Comparison of ENCODE assay signal across 9 mouse cellular contexts in the genomic region with DNA sequence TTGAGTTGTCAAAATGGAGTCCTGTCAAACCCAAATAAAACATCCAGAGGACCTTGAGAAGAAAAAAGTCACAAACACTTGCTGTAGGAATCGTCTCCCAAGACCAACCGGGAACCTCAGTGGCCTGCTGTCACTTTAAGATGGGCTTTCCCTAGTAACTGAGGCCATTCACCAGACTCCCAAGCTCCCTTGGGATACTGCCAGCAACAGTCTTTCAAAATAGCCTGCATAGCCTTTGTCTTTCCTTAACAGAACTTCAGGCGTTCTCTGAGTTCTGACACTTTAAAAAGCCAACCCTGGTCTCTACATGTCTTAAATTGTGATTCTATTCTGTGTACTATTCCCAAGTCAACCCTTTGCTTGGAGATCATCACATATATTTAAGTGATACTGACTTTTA.
DNase-seq lines count a peak whose midpoint lies in the region; ATAC-seq and TF ChIP-seq lines count a peak whose summit lies in the region.
"Had no signal": no experiment of that assay in that cellular context is flagged by ENCODE, and none has a peak within 500 bp of the region (broad histone marks: within the 10 kb centered on the region; RNA-seq: fewer than 3 reads in every experiment).

No protein-coding gene starts in this region.

- no peaks in the 10 kb centered on the region for H3K36me3 ChIP-seq in heart, postnatal 0 days (replicated peaks; ENCODE audit: control insufficient read depth, insufficient read depth, low read length)

- TF ChIP-seq CTCF in heart, postnatal 0 days (IDR thresholded peaks at IDR 0.05; ENCODE audit: low read depth): no peak

- peak; percentile 46 for ATAC-seq in heart, postnatal 0 days (ENCODE audit: insufficient read depth, low read depth)
- ATAC-seq in erythroblast, adult 5-6 weeks (replicated peaks; ENCODE audit: low FRiP score, poor library complexity, severe bottlenecking): no peak

- H3K27me3 ChIP-seq in heart, postnatal 0 days (ENCODE audit: control insufficient read depth, insufficient read depth, low read length): no peaks in the 10 kb centered on the region
- H3K27me3 ChIP-seq: megakaryocyte, embryonic 14.5 days had no signal

- 8% methylated on average over 3 of the region's 3 CpGs for WGBS in heart, postnatal 0 days

- H3K27ac ChIP-seq in heart, postnatal 0 days (ENCODE audit: low read depth): peak overlapping the region; percentile 73

- peak; percentile 25; the same call in 1 of the 2 replicates for TF ChIP-seq EP300 in heart, postnatal 0 days (IDR thresholded peaks at IDR 0.05; ENCODE audit: low read depth)

- peak; percentile 74 for DNase-seq in heart, adult 18-20 months
- DNase-seq in heart, postnatal 25 days (ENCODE audit: low spot score): no peak
- peak; percentile 21 for DNase-seq in ovary, postnatal 14 days (ENCODE audit: low spot score)
- DNase-seq in ovary, postnatal 36 days (ENCODE audit: low spot score): no peak
- peak; percentile 82 for DNase-seq in heart, postnatal 0 days (ENCODE audit: low spot score)
- peak; percentile 8 to 55 for DNase-seq in lung, postnatal 4 days
- no peak for DNase-seq in ovary, adult 18-20 months (ENCODE audit: low spot score)

- no peaks in the 10 kb centered on the region for H3K9me3 ChIP-seq in heart, postnatal 0 days (replicated peaks; ENCODE audit: control insufficient read depth, low read length)

- H3K4me1 ChIP-seq in heart, postnatal 0 days (ENCODE audit: control insufficient read depth, insufficient read depth): peaks cover 15% of the 10 kb centered on the region
- H3K4me1 ChIP-seq: megakaryocyte, embryonic 14.5 days had no signal

- no peak overlapping the region for H3K4me3 ChIP-seq in heart, postnatal 0 days (ENCODE audit: low read depth, low read length)
- H3K4me3 ChIP-seq: megakaryocyte, embryonic 14.5 days had no signal

- intact Hi-C loops in heart, postnatal 25 days (cut with DNase I): no loop called here

- no peak overlapping the region for H3K9ac ChIP-seq in heart, postnatal 0 days (replicated peaks; ENCODE audit: low read depth, low read length)

- peak overlapping the region; percentile 17; the same call in 1 of the 2 replicates for H3K4me2 ChIP-seq in heart, postnatal 0 days (ENCODE audit: low read depth, low read length)

Comparison
In these comparisons a context has a peak if more than half of its experiments do, and no peak if none do; other contexts are left out.
1. DNase-seq: peak in heart, adult 18-20 months (2 of 2), ovary, postnatal 14 days (single experiment), heart, postnatal 0 days (single experiment) and lung, postnatal 4 days (2 of 2); none in heart, postnatal 25 days (single experiment), ovary, postnatal 36 days (single experiment) and ovary, adult 18-20 months (single experiment).